Mouse (Mus musculus) heart, adult 8-10 months (tissue): ENCODE data around the gene Ino80. TPM values are rescaled to one million over a fixed set of nuclear protein-coding genes. Genes with fewer than 3 reads are reported as not detected.
A peak's percentile ranks its signal among the peaks of the same experiment; 100 is the strongest.

ENCODE experiments used
- DNase-seq: peaks from one replicate; pipeline ENCODE4 v3.0.0; 2022; ENCODE audit warnings: low spot score
- total RNA-seq, 4 experiments: library from RNA; stranded (reverse); gene quantifications; 2 replicates each; pipeline ENCODE4 v1.2.4; 2022

Ino80 gene
- total RNA-seq, 4 experiments from 2014 or later, result 11.5 to 12.9 (median 12.0) TPM

- DNase-seq, result no peak
Observed at GRCm38 (mm10) chr2:119454558-119454957, 22.9 kb downstream of the Ino80 start.

GRCm38 (mm10) chr2:119436988-119437387 lies 40.5 kb downstream of the Ino80 start:
- DNase-seq, result peak; percentile 65

- DNase-seq, result no peak
Observed at GRCm38 (mm10) chr2:119436467-119436866, 41.0 kb downstream of the Ino80 start.

GRCm38 (mm10) chr2:119413819-119414218 lies 63.7 kb downstream of the Ino80 start:
- DNase-seq, result peak; percentile 54

DNA sequence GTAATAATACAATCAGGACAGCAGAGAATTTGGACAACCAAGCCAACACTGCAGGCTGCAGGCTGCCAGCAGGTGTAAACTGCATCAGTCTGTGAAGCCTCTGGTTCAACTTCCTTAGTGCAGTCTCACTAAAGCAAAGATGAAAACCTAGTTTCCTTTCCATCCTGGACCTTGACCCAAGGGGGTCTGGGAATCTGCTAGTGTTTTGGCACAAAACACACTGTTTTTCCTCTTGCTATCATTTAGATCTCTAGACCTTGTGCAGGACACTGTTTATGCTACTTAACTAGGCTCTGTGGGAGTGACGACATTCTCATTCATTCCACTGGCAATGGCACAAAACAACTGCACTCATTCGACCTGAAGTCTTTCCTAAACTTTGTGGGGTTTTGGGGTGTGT lies 65.8 kb downstream of the Ino80 start:
- DNase-seq, result peak; percentile 46

- peak; percentile 37 for DNase-seq
Observed at GRCm38 (mm10) chr2:119411016-119411415, 66.5 kb downstream of the Ino80 start.

- DNase-seq, result no peak
Observed at GRCm38 (mm10) chr2:119408733-119409132, 68.8 kb downstream of the Ino80 start.

GRCm38 (mm10) chr2:119408278-119408677 lies 69.2 kb downstream of the Ino80 start:
- DNase-seq, result peak; percentile 15

- DNase-seq, result no peak
Observed at GRCm38 (mm10) chr2:119399313-119399712, 78.2 kb downstream of the Ino80 start.

GRCm38 (mm10) chr2:119398665-119399064 lies 78.8 kb downstream of the Ino80 start:
- no peak for DNase-seq

- DNase-seq, result no peak
Observed at GRCm38 (mm10) chr2:119398252-119398651, 79.2 kb downstream of the Ino80 start.

- DNase-seq, result no peak
Observed at GRCm38 (mm10) chr2:119389992-119390391, 87.5 kb downstream of the Ino80 start.

GRCm38 (mm10) chr2:119388266-119388665 lies 89.2 kb downstream of the Ino80 start:
- DNase-seq, result no peak

GRCm38 (mm10) chr2:119379455-119379854 lies 98.0 kb downstream of the Ino80 start:
- no peak for DNase-seq

DNA sequence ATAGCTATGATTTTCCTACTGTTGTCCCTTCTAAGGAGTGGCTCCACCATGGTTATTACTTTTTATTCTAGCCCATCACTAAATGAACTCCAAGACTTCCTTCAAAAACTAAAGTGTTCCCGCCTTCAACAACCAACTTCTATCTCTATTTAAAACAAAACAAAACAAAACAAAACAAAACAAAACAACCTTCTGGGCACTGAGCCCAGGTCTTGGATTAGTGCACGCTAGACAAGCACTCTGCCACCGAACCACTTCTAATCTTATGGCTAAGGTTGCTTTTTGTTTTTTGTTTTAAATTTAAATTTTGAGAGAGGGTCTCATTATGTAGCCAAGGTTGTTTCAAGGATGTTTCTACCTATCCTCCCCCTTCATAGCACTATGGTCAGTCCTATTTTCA lies 99.7 kb downstream of the Ino80 start:
- no peak for DNase-seq

GRCm38 (mm10) chr2:119377286-119377685 lies 100.2 kb downstream of the Ino80 start:
- DNase-seq, result no peak

- no peak for DNase-seq
Observed at GRCm38 (mm10) chr2:119370116-119370515, 107.4 kb downstream of the Ino80 start.

DNA sequence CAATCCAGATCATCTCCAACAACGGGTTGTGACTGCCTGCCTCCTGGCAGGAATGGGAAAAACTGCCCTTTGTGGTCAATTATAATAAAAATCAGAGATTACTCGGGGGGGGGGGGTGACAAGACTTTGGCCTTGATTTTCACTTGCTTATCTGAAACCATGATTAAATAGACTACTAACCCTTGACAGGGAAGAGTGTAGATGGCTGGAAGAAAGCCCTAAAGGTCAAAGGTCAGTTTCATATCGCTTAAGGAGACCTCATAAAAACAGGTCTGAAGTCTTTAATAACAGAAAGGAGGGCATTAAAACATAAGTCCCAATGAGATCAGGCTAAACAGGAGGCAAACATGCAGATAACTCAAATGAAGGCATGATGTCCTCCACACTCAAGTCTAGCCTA lies 110.1 kb downstream of the Ino80 start:
- no peak for DNase-seq

DNA sequence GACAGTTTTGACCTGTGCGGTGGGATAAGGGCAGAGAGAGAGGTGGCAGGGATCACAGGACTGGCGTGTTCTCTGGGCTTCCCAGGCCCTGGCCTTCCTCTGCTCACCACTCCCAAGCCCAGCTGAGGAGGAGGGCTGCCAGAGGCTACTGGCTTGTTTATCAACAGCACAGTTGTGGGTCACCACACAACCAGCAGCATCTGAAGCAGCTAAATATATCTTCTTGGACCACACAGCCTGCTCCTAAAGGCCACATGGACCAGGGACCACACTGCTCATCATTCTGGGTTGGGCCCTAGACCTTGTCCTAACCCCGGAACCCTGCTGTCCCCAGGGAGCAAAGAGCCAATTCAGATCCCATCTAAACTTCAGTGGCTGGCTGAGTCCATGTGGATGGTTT lies 112.5 kb downstream of the Ino80 start:
- peak; percentile 6 for DNase-seq

DNA sequence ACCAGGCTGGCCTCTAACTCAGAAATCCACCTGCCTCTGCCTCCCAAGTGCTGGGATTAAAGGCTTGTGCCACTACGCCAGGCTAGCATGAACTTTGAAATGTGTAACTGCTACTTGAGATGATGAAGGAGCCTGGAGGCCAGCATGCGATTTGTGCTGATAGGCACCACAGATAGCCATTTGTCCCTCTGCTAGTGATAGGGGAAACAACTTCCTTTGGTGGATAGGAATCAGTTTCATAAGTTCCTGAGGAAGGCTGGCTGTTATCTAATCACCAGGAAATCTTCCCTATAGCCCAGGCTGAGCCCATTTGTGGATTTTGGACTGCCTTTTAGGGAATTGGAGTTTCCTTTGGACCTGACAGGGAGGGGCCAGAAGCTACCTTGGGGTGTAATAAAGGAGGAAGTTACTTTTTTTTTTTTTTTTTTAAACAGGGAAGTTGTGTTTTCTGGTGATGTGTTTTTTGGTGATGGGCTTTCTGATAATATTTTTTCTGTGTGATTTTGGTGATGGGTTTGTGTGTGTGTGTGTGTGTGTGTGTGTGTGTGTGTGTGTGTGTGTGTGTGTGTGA lies 117.7 kb downstream of the Ino80 start:
- DNase-seq, result no peak

DNA sequence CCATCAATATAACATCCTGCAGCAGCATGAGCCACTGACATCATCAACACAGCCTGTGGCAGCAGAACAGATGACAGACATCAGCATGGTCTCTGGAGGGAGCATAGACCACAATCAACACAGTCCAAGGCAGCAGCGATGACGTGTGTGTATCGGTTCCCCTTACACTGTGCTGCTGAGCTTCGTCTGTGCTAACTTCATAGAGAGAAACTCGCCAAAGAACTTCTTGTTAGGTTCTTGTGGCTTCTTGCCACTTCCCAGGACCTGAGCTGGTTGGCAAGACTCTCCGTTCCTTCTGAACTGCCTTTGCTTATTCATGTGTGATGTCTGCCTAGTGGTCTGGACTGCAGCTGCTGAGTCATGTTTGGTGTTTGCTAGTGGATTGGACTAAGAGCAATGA lies 119.2 kb downstream of the Ino80 start:
- DNase-seq, result no peak

DNA sequence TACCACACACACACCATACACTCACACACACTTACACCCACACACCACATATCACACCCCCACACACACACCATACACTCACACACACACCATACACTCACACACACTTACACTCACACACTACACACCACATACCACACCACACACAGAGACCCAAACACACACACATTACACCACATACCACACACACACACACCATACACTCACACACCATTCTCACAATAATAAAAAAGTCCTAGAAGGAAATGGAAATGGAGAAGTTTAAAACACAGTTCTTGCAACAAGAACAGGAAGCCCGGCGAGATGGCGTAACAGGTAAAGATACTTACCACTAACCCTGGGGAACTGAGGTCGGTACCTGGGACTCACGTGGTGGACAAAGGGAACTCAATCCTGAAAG lies 120.7 kb downstream of the Ino80 start:
- no peak for DNase-seq

DNA sequence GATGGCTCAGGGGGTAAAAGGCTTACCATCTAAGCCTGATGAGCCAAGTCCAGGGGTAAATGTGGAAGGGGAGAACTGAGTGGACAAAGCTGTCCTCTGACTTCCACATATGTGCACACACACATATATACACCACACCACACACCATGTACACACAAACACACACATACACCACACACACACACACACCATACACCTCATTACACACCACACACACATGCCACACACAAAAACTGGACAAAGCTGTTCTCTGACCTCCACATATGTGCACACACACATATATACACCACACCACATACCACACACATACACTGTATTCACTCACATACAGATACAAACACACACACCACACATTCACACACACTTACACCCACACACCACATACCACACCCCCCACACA lies 121.2 kb downstream of the Ino80 start:
- no peak for DNase-seq

- peak; percentile 64 for DNase-seq
Observed at GRCm38 (mm10) chr2:119355651-119356050, 121.8 kb downstream of the Ino80 start.
